Mouse (Mus musculus): Measurements from ENCODE around the gene Glra4. TPM values are rescaled to one million over a fixed set of nuclear protein-coding genes. Genes with fewer than 3 reads are reported as not detected.

The Glra4 gene
- not detected for polyA plus RNA-seq (2012; fragmentation: generic; extraction: Trizol)

DNA sequence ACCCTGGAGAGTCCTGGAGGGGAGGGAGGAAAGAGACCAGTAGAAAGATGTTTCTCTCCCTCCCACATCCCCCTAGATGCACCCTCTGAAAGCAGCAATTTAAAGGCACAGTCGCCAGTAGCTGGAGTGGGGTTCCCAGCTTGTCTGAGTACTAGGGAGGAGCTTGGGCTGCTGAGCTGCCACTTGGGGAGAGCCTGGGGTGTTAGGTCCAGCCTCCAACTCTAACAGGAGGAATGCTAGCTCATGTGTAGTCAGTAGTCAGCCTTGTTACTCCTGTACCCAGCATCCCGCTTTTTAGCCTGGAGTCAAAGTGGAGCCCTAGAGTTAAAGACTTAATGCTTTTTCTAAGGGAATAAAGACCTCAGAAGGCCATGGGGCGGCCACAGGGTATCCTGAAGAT lies at the start of gene Glra4:
Glra4 (minus strand) TSS at position 101 of the 400 bp plus-strand sequence.

DNA sequence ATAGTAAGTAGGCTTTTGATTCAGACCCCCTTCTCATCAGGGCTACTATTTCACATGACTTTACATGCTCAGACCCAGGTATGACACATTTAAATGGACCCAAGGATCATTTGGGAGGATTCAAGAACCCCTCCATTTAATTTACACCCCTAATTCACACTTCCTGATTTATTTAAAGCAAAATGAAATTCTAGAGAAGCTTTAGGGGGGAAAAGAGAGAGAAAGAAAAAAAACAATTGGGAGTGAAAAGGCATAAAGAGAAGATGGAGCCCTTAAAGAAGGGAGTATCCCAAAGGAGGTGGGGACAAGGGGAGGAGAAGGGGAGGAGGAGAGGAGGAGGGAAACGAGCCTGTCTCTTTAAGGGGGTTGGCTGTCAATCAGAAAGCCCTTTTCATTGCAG lies 42.4 kb upstream of the Glra4 start, which contains the start of gene Plp1:
Plp1 (plus strand) TSS at position 301 of the 400 bp plus-strand sequence.

DNA sequence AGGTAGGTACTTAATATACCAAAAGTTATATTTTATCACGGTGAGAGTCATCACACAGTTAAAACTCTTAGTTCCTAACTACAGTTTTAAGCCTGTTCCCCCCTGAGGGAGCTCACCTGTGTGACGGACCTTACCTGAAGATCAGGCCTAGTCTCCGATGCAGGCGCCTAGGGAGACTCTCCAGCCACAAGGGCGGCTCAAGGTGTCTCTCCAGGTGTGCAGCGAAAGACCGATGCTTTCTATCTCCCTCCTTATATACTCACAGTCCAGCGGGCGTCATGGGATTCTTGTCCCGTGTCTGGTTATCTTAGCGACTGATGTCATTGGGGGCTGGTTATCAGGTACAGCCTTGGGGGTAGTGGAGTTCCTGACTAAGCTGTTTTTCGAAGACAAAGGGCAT lies 36.5 kb downstream of the Glra4 start, which contains the start of gene Morf4l2:
Morf4l2 (minus strand) TSS at position 232 of the 400 bp plus-strand sequence.

Other genes starting within 250 kb of the Glra4 start
- not detected for gene Kir3dl2, start 236.1 kb downstream of the Glra4 start, polyA plus RNA-seq (2012; fragmentation: generic; extraction: Trizol)
- not detected for gene Tceal3, start 189.3 kb downstream of the Glra4 start, polyA plus RNA-seq (2012; fragmentation: generic; extraction: Trizol)
- gene Tceal1, start 72.2 kb downstream of the Glra4 start, polyA plus RNA-seq (2012; fragmentation: generic; extraction: Trizol) = 1 to 10 TPM in 1 of 2 experiments, under 1 TPM in 1; 0.09 to 1.4 TPM
- 100 to 1,000 TPM in 1 of 2 experiments, 10 to 100 TPM in 1; 22.8 to 196 TPM for gene Morf4l2, start 36.5 kb downstream of the Glra4 start, polyA plus RNA-seq (2012; fragmentation: generic; extraction: Trizol)
- under 1 TPM; 0.01 to 0.58 TPM for gene Plp1, start 42.5 kb upstream of the Glra4 start, polyA plus RNA-seq (2012; fragmentation: generic; extraction: Trizol)
- not detected for gene Rab9b, start 88.6 kb upstream of the Glra4 start, polyA plus RNA-seq (2012; fragmentation: generic; extraction: Trizol)
- not detected for gene H2bfm, start 147.2 kb upstream of the Glra4 start, polyA plus RNA-seq (2012; fragmentation: generic; extraction: Trizol)
- 1 to 10 TPM in 1 of 2 experiments, not detected in 1; 1.5 TPM for gene Tmsb15b2, start 195.4 kb upstream of the Glra4 start, polyA plus RNA-seq (2012; fragmentation: generic; extraction: Trizol)
- gene Tmsb15l, start 196.7 kb upstream of the Glra4 start, polyA plus RNA-seq (2012; fragmentation: generic; extraction: Trizol) = under 1 TPM in 1 of 2 experiments, not detected in 1; 0.28 TPM
- under 1 TPM in 1 of 2 experiments, not detected in 1; 0.42 TPM for gene Tmsb15b1, start 196.7 kb upstream of the Glra4 start, polyA plus RNA-seq (2012; fragmentation: generic; extraction: Trizol)
- gene Zcchc18, start 213.0 kb upstream of the Glra4 start, polyA plus RNA-seq (2012; fragmentation: generic; extraction: Trizol) = under 1 TPM in 1 of 2 experiments, not detected in 1; 0.02 TPM

All from C3H10T1/2 (cell line).